Mouse (Mus musculus) heart, embryonic 15.5 days (tissue): ENCODE data around the gene Atp1b2. TPM values are rescaled to one million over a fixed set of nuclear protein-coding genes. Genes with fewer than 3 reads are reported as not detected.
A peak's percentile ranks its signal among the peaks of the same experiment; 100 is the strongest.

Experiments
- ATAC-seq: fragments of 200-750 bp; cut with Nextera tagmentation; replicated peaks from 2 replicates; pipeline ENCODE4 v1.8.0; 2017; ENCODE audit warnings: low read depth, moderate TSS enrichment; ENCODE audit not compliant: insufficient number of reproducible peaks, insufficient read depth, low FRiP score
- H3K27ac ChIP-seq: fragments of 300-500 bp; sonication (generic); 2 replicates; pipeline ENCODE4 v1.5.1; 2015; ENCODE audit warnings: mild to moderate bottlenecking, inconsistent platforms
- H3K27me3 ChIP-seq: fragments of 300-500 bp; sonication (generic); 2 replicates; pipeline ENCODE4 v1.6.1; 2015; ENCODE audit warnings: inconsistent platforms
- H3K36me3 ChIP-seq: fragments of 300-500 bp; sonication (generic); 2 replicates; pipeline ENCODE4 v1.6.1; 2015; ENCODE audit warnings: mild to moderate bottlenecking, inconsistent platforms
- H3K4me1 ChIP-seq: fragments of 300-500 bp; sonication (generic); replicated peaks from 2 replicates; pipeline ENCODE4 v1.6.1; 2015; ENCODE audit warnings: inconsistent platforms
- H3K4me2 ChIP-seq: fragments of 300-500 bp; sonication (generic); 2 replicates; pipeline ENCODE4 v1.6.1; 2015; ENCODE audit warnings: inconsistent platforms, mild to moderate bottlenecking, moderate library complexity
- H3K4me3 ChIP-seq: fragments of 300-500 bp; sonication (generic); 2 replicates; pipeline ENCODE4 v1.5.1; 2015; ENCODE audit warnings: mild to moderate bottlenecking, inconsistent platforms
- H3K9ac ChIP-seq: fragments of 300-500 bp; sonication (generic); 2 replicates; pipeline ENCODE4 v1.6.1; 2015; ENCODE audit warnings: mild to moderate bottlenecking, inconsistent platforms
- H3K9me3 ChIP-seq: fragments of 300-500 bp; sonication (generic); replicated peaks from 2 replicates; pipeline ENCODE4 v1.6.1; 2016; ENCODE audit warnings: inconsistent platforms
- WGBS: fragments of 180-500 bp; shearing (Covaris S2); methylation state at CpG from one replicate; pipeline ENCODE4 v1.1.7; 2015; ENCODE audit warnings: mixed read lengths; 5-methylcytosine and 5-hydroxymethylcytosine counted together
- polyA plus RNA-seq: library from polyadenylated mRNA; unstranded; fragments of >200 nt; fragmentation: Nextera tagmentation; extraction: Ambion mirVana; gene quantifications from 2 replicates; pipeline ENCODE4 v1.2.1, GENCODE M21; 2015

Gene Atp1b2
- polyA plus RNA-seq, 1 experiment from 2014 or later: 24.5 TPM

DNA sequence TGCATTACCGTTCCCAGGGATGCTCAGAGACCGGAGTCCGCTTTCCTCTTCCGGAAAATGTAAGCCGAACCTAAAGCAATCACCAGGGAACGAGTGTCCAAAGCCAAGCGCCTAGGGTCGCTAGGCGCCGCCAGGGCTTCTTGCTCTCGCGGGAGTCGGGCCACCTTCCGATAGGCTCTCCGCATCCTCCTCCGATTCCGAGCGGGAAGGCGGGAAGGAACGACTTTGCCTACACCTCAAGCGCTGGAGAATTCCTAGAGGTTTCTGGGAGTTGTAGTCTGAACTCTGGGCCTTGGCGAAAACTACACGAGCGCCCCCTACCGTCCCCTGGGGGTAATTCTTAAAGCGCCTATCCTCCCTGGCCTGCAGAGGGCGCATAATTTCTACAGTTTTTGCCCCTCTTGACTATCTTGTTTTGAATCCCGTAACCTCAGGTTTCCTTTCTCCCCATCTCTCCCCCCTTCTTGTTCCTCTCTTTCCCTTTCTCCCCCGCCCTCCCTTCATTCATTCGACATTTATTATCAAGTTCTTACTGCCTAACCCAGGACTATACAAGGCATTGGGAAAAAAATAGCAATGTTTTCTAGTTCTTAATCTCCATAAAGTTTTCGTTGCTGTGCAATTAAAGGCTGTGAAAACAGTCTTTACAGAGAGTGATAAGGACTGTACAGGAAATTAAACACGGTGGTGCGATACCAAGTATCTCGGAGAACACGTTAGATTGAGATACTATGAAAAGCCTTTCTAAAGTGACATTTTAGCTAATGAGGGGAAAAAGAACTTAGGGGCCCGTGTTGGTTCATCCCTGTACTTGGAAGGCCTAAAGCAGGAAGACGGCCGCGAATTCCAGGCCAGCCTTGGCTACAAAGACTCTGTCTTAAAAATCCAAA lies 26.4 kb downstream of the Atp1b2 start:
- peak overlapping the region; percentile 81 for H3K9ac ChIP-seq
- no peaks in the 10 kb centered on the region for H3K9me3 ChIP-seq
- peak overlapping the region; percentile 81 for H3K4me3 ChIP-seq
- H3K27ac ChIP-seq: peak overlapping the region; percentile 91
- no peaks in the 10 kb centered on the region for H3K27me3 ChIP-seq
- H3K4me1 ChIP-seq: peaks cover 36% of the 10 kb centered on the region
- 1% methylated on average over 39 of the region's 39 CpGs for WGBS
- ATAC-seq: peak; percentile 90
- peak overlapping the region; percentile 79 for H3K4me2 ChIP-seq
- H3K36me3 ChIP-seq: 0 out of 2 replicates have a peak, but pooled peaks cover 2% of the 10 kb centered on the region

- no peaks in the 10 kb centered on the region for H3K27me3 ChIP-seq
- H3K4me3 ChIP-seq: peak overlapping the region; percentile 81
- no peak for ATAC-seq
- peaks cover 36% of the 10 kb centered on the region for H3K4me1 ChIP-seq
- peak overlapping the region; percentile 72 for H3K9ac ChIP-seq
- 8% methylated on average over 15 of the region's 15 CpGs for WGBS
- H3K4me2 ChIP-seq: peak overlapping the region; percentile 78
- no peaks in the 10 kb centered on the region for H3K9me3 ChIP-seq
- H3K36me3 ChIP-seq: 0 out of 2 replicates have a peak, but pooled peaks cover 5% of the 10 kb centered on the region
- no peak overlapping the region for H3K27ac ChIP-seq
These were observed 27.4 kb downstream of the Atp1b2 start for GRCm38 (mm10) chr11:69578301-69578700.

- 54% methylated on average over 5 of the region's 5 CpGs for WGBS
- peaks cover 23% of the 10 kb centered on the region for H3K4me1 ChIP-seq
- no peak overlapping the region for H3K4me3 ChIP-seq
- H3K27ac ChIP-seq: no peak overlapping the region
- ATAC-seq: no peak
- peaks cover 11% of the 10 kb centered on the region; the same call in 1 of the 2 replicates for H3K36me3 ChIP-seq
- H3K4me2 ChIP-seq: no peak overlapping the region
- no peak overlapping the region for H3K9ac ChIP-seq
- H3K27me3 ChIP-seq: no peaks in the 10 kb centered on the region
- no peaks in the 10 kb centered on the region for H3K9me3 ChIP-seq
These were observed 29.4 kb downstream of the Atp1b2 start for GRCm38 (mm10) chr11:69576307-69576706.

GRCm38 (mm10) chr11:69575220-69575619 lies 30.5 kb downstream of the Atp1b2 start:
- Histone ChIP-seq H3K4me1 (peaks cover 23% of the 10 kb centered on the region), H3K9me3 (no peaks in the 10 kb centered on the region), H3K9ac (no peak overlapping the region), H3K4me2 (no peak overlapping the region), H3K27me3 (no peaks in the 10 kb centered on the region), H3K4me3 (no peak overlapping the region), H3K27ac (no peak overlapping the region), H3K36me3 (peaks cover 20% of the 10 kb centered on the region)
- WGBS: 54% methylated on average over 3 of the region's 3 CpGs
- no peak for ATAC-seq

DNA sequence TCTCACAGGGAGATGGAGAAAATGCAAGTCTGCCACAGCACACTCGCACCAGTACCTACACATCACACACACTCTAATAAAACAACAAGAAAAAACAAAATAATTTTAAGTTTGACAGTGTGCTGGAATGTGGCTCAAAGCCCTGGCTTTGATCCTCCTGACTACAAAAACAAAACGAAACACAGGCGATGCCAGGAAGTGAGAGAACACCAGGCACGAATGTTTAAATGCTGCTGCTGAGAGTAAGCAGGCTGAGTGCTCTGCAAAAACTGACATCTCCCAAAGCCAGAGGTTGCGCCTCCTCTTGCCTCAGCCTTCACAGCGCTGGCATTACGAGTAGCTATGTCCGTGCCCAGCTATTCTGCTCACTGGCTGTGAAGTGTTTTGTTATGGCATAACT lies 40.6 kb downstream of the Atp1b2 start:
- 76% methylated on average over 8 of the region's 8 CpGs for WGBS
- H3K36me3 ChIP-seq: peaks cover 12% of the 10 kb centered on the region
- H3K27me3 ChIP-seq: no peaks in the 10 kb centered on the region
- no peaks in the 10 kb centered on the region for H3K9me3 ChIP-seq
- peaks cover 22% of the 10 kb centered on the region for H3K4me1 ChIP-seq
- H3K9ac ChIP-seq: no peak overlapping the region
- ATAC-seq: no peak
- no peak overlapping the region for H3K27ac ChIP-seq
- no peak overlapping the region for H3K4me3 ChIP-seq
- H3K4me2 ChIP-seq: no peak overlapping the region

GRCm38 (mm10) chr11:69564391-69564790 lies 41.4 kb downstream of the Atp1b2 start:
- Histone ChIP-seq H3K4me2 (no peak overlapping the region), H3K36me3 (0 out of 2 replicates have a peak, but pooled peaks cover 9% of the 10 kb centered on the region), H3K27me3 (no peaks in the 10 kb centered on the region), H3K27ac (no peak overlapping the region), H3K9me3 (no peaks in the 10 kb centered on the region), H3K4me1 (peaks cover 27% of the 10 kb centered on the region), H3K9ac (no peak overlapping the region), H3K4me3 (no peak overlapping the region)
- no peak for ATAC-seq
- WGBS: 67% methylated on average over 3 of the region's 3 CpGs

GRCm38 (mm10) chr11:69563373-69563772 lies 42.4 kb downstream of the Atp1b2 start:
- 58% methylated on average over 13 of the region's 13 CpGs for WGBS
- peaks cover 32% of the 10 kb centered on the region for H3K4me1 ChIP-seq
- 0 out of 2 replicates have a peak, but pooled peaks cover 9% of the 10 kb centered on the region for H3K36me3 ChIP-seq
- H3K9ac ChIP-seq: no peak overlapping the region
- no peaks in the 10 kb centered on the region for H3K9me3 ChIP-seq
- no peak overlapping the region for H3K4me2 ChIP-seq
- no peak for ATAC-seq
- H3K27ac ChIP-seq: no peak overlapping the region
- no peaks in the 10 kb centered on the region for H3K27me3 ChIP-seq
- no peak overlapping the region for H3K4me3 ChIP-seq

DNA sequence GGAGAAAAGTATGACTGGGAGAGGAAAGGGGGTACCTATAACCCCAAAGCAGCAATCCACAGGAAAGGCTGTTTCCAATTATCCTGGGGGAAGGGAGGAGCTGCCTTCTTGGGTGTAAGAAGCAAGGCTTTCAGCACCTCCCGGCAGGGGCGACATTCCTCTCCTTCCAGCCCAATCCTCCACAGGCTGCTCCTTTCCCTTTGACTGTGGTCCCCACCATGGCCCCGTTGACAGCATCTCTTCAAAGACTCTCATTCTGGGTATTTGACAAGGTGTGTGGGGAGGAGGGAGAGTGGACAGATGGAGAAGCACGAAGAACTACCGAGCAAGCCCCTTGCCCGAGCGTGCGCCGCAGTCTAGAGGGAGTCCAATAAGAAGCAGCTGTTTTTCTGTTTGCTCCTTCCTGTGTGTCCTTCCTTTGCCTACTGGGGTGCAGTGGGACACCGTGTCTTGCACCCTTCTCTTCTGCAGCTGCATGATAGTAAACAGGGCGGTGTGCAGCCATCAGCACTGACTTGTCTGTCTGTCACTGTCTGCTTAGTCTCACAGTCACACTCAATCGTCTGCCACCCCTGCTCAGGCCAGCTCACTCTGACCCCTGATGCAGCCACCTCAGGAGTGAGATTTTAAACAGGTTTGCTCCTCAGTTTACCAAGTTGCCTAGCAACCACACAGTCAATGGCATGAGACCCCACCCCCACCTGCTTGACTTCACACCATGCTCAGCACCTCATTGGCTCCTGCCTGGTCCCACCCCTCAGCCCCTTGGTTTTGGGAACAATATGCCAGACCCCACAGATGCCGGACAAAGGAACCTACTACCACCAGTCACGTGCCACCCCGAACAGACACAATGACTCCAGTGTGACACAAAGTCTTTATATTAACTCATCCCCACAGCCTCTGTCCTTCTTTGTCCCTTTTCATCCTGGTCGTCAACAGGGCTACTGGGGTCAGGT lies 44.6 kb downstream of the Atp1b2 start:
- WGBS: 32% methylated on average over 16 of the region's 16 CpGs
- H3K4me3 ChIP-seq: peak overlapping the region; percentile 73
- 0 out of 2 replicates have a peak, but pooled peaks have one; percentile 5 for ATAC-seq

DNA sequence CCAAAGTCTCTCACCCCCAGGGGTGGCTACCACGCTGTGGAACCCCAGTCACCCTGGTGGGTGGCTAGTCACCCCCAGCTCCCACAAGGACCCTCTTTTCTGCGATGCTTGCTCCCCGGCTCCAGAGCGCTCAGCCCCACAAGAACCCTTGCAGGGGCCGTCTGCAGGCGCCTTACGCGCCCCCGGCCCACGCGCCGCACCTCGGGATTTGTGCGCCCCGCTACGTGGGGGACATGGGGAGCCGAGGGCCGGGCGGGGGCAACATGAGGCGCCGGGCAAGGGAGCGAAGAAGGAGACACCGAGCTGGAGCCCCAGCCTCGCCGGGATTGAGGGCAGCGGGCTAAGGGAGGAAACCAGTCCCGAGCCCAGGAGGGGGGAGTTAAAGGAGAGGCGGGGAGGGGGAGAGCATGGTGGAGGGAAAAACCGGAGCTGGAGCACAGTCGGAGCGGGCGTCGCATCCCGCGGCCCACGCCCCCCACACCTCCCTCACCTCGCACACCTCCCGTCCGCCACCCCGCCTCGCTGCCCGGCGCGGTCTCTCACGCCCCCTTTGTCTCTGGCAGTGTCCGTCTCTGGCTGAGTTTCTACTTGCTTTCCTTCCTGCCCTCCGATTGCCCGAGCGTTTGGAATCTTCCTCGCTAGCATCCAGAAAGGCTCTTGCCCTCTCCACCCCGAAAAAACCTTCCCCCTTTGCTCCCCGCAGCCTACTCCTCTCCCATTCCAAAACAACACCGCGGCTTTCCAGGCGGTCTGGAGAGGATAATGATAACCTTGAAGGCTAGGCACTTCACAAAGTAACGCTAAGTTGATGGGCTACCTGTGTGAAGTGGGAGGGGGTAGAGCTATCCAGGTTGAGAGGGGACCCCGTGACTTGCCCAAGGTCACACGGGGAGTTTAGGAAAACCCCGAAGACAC lies 45.6 kb downstream of the Atp1b2 start, which contains the start of gene Efnb3:
Efnb3 (minus strand) TSS at position 355 of the 915 bp plus-strand sequence.
- peak; percentile 44 for ATAC-seq
- Histone ChIP-seq H3K27ac (peak within 1 kb of the TSS; percentile 97), H3K9ac (peak within 1 kb of the TSS; percentile 88), H3K4me3 (peak within 1 kb of the TSS; percentile 73), H3K4me1 (peaks cover 40% of the 10 kb centered on the region), H3K9me3 (no peaks in the 10 kb centered on the region), H3K27me3 (peaks cover 8% of the 10 kb centered on the region; the same call in 1 of the 2 replicates), H3K36me3 (peaks cover 13% of the 10 kb centered on the region; the same call in 1 of the 2 replicates), H3K4me2 (peak within 1 kb of the TSS; percentile 97)
- 2% methylated on average over 51 of the region's 59 CpGs for WGBS

More for the DNA sequence above, 44.6 kb downstream of the Atp1b2 start:
- Histone ChIP-seq H3K9ac (no peak overlapping the region), H3K4me1 (peaks cover 40% of the 10 kb centered on the region), H3K4me2 (peak overlapping the region; percentile 97), H3K27me3 (peaks cover 6% of the 10 kb centered on the region; the same call in 1 of the 2 replicates), H3K36me3 (peaks cover 9% of the 10 kb centered on the region; the same call in 1 of the 2 replicates), H3K27ac (peak overlapping the region; percentile 97), H3K9me3 (no peaks in the 10 kb centered on the region)

DNA sequence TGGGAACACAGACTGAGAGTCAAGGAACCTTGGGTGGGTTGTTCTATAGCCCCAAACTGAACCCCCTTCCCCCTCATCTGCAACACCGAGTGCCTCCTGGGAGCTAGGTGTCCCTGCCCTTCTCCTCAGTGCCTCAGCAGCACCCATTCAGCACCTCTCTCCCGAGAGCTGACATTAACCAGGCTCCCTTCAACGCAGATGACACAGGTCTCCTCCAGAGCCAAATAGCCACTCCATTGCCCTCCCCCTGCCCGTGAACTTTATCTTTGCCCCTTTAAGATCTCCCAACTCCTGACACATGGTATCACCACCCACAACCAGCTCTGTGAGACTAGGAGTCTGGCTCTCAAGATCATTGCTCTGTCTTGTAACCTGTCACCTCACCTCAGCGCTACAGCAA lies 46.6 kb downstream of the Atp1b2 start:
- ATAC-seq: peak; percentile 76
- Histone ChIP-seq H3K4me2 (peak overlapping the region; percentile 97), H3K36me3 (peaks cover 13% of the 10 kb centered on the region; the same call in 1 of the 2 replicates), H3K4me1 (peaks cover 40% of the 10 kb centered on the region), H3K9ac (peak overlapping the region; percentile 88), H3K9me3 (no peaks in the 10 kb centered on the region), H3K4me3 (peak overlapping the region; percentile 73), H3K27ac (peak overlapping the region; percentile 97), H3K27me3 (peaks cover 8% of the 10 kb centered on the region; the same call in 1 of the 2 replicates)
- WGBS: 6% methylated on average over 5 of the region's 5 CpGs
